Mouse (Mus musculus) spleen, postnatal 36 days (tissue): Measurements from ENCODE around the gene Rnf128.
A peak's percentile ranks its signal among the peaks of the same experiment; 100 is the strongest.

Experiments used
- DNase-seq, 2 experiments: peaks; one replicate each; pipeline ENCODE4 v3.0.0; 2022; ENCODE audit warnings: low spot score in 2 of 2, mixed read lengths in 1 of 2

Gene Rnf128

GRCm38 (mm10) chrX:139622071-139622470 lies 59.0 kb downstream of the Rnf128 start:
- DNase-seq: no peak

DNA sequence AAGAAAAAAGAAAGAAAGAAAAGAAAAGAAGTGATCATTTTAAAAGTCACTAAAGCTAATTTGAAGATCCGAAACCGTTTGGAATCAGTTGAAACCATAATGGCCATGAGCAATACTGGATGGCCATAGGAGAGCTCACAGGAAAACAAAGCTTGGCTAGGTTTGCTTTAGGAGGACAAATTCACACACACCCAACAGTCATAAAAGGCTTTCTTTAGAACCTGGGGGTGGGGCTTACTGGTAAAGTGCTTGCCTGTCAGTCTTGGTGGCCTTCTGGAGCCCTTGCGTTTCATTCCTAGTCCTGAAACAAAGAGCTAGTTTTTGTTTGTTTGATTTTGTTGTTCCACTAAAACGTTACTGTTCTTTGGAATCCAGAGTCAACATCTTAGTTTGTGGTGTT lies 71.6 kb downstream of the Rnf128 start:
- no peak for DNase-seq

GRCm38 (mm10) chrX:139639744-139640143 lies 76.6 kb downstream of the Rnf128 start:
- no peak for DNase-seq

- no peak for DNase-seq
These were observed 77.3 kb downstream of the Rnf128 start for GRCm38 (mm10) chrX:139640418-139640817.

DNA sequence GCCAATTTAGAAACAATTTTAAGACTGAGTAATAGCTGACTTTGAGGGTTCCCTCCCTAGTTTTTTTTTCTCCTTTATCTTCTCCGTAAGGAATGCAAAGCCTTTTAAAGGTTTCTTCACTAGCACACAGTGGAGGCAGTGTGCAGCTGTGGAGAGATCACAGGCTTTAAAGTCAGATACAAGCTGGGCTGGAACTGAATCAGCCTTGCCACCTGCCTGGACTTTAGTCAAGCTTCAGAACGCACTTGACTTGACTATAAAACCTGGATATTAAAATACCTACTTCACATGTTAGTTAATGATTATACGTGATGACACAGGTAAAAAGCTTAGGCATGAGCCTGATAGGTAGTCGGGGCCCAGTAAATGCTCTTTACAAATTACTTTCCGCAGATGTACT lies 89.1 kb downstream of the Rnf128 start:
- DNase-seq: no peak

- DNase-seq: no peak
These were observed 90.2 kb downstream of the Rnf128 start for GRCm38 (mm10) chrX:139653292-139653691.

DNA sequence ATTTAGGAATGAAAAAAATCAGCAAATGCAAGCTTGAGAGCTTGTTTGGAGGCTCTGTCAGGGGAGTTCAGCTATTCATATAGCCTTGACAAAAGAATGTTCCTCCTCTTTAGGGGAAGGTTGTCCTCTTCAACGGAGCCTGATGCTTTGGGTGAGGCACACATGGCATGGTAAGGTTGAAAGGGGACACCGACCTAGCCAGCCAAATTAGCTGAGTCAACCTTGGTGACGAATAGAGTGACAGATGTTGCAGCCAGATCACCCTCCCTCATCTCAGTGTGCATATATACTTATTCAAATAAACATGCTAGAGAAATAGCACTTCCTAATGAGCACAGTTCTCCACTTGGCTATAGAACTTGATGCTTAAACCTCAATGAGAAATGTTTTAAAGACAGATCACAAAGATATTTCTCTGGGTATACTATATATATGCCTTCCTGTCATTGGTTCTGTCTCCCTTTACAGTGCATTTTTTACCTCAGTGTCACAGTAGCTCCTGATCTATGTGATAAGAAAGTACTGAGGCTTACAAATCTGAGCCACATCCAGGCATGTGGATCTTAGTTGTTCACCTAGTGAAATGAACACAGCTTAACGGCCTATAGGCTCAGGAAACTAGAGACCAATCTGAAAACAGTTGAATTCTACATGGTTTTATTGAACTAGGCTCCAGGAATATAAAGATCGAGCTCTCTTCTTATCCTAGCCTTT lies 91.4 kb downstream of the Rnf128 start:
- DNase-seq: no peak

GRCm38 (mm10) chrX:139662111-139662510 lies 99.0 kb downstream of the Rnf128 start:
- DNase-seq: no peak

DNA sequence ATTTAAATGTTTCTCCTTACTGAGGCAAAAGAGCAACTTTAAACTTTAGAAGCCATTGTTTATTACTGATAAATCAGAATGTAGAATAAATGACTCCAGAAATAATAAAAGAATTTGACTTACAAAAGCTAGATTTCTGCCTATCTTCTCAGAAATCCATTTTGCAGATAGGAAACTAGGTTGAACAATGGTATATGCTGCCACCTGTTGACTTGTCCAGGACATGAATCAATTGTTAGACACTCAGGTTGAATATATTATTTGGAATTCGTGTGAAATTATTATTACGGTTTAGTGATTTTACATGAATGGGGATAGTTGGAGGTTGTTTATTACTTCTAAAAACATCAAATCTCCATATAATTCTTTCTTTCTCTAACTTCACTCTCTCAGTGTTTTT lies 102.7 kb downstream of the Rnf128 start:
- DNase-seq: no peak

DNA sequence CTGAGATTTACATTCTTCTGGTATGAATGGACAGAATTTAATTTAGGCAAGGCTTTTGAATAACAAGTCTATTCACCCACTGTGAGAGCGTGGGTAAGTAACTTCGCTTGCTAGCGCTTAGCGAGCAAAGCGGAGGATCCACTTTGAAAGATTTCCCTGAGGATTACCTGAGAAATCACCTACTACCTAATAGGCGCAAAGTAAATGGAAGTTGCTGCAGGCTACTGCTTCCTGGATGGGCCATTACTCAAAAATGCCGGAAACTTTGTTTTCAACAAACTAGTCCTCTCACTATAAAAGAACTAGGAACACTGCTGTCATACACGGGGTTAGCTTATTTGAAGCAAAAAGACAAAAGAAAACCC lies 121.3 kb downstream of the Rnf128 start:
- no peak for DNase-seq

GRCm38 (mm10) chrX:139684775-139685695 lies 121.9 kb downstream of the Rnf128 start, which contains the start of gene Tbc1d8b:
Tbc1d8b (plus strand) TSS chrX:139684996.
- peak; percentile 60 to 78 for DNase-seq

- no peak for DNase-seq
These were observed 151.3 kb downstream of the Rnf128 start, which contains the start of gene Gm15013 for GRCm38 (mm10) chrX:139714381-139714780. Gm15013 (minus strand) TSS chrX:139714481.

DNA sequence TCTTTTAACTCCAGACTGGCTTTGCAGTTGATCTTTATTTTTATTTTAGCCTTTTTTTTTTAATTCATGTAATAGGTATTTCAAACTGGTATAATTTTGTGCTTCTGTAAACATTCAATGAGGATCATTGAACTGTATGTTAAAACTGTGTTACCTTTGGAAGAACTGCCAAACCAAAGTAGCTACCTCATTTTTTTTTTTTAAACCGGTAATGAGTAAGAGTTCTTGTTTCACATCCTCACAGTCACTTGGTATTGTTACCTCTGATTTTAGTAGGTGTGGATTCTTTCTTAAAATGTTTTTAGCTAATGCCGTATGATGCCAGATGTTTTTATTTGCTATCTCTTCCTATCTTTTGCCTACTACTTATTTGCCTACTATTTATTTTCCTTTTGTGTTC lies 159.2 kb downstream of the Rnf128 start:
- no peak for DNase-seq
